Mouse (Mus musculus) layer of hippocampus, adult 2 months (tissue): ENCODE measurements around the gene Trim25. TPM values are rescaled to one million over a fixed set of nuclear protein-coding genes. Genes with fewer than 3 reads are reported as not detected.
A peak's percentile ranks its signal among the peaks of the same experiment; 100 is the strongest.
"Not testable (repeated sequence)": the region's sequence is repeated elsewhere in the genome, so short reads cannot be mapped to it uniquely, and the experiment has no call there.

Experiments used
- DNase-seq, 2 experiments: peaks; one replicate each; pipeline ENCODE4 v3.0.0; 2022; ENCODE audit warnings: low spot score in 2 of 2
- H3K27ac ChIP-seq: fragments of 200-600 bp; 2 replicates; pipeline ENCODE4 v1.8.1; 2022
- H3K4me3 ChIP-seq: fragments of 200-600 bp; 2 replicates; pipeline ENCODE4 v1.8.1; 2022; ENCODE audit warnings: mild to moderate bottlenecking
- CTCF ChIP-seq: fragments of 200-600 bp; conservative IDR thresholded peaks from 2 replicates; pipeline ENCODE4 v1.8.1; 2022; ENCODE audit warnings: antibody characterized with exemption, mild to moderate bottlenecking, moderate library complexity
- total RNA-seq, 2 experiments: library from RNA; stranded (reverse); gene quantifications; 2 replicates each; pipeline ENCODE4 v1.2.3; 2021

The Trim25 gene
- total RNA-seq, 2 experiments from 2014 or later, result 4.8 to 4.9 TPM

GRCm38 (mm10) chr11:89035552-89035951 lies 36.4 kb downstream of the Trim25 start:
- no peak overlapping the region for H3K4me3 ChIP-seq
- no peak for DNase-seq
- TF ChIP-seq CTCF, result no peak
- no peak overlapping the region for H3K27ac ChIP-seq

- TF ChIP-seq CTCF, result no peak
- Histone ChIP-seq H3K27ac (no peak overlapping the region), H3K4me3 (no peak overlapping the region)
- no peak for DNase-seq
These were observed 39.3 kb downstream of the Trim25 start for GRCm38 (mm10) chr11:89038496-89038895.

GRCm38 (mm10) chr11:89039325-89039724 lies 40.1 kb downstream of the Trim25 start:
- peak in 1 of 2 experiments; percentile 49 for DNase-seq
- Histone ChIP-seq H3K27ac (no peak overlapping the region), H3K4me3 (no peak overlapping the region)
- peak; percentile 95 for TF ChIP-seq CTCF

GRCm38 (mm10) chr11:89041073-89041472 lies 41.9 kb downstream of the Trim25 start:
- DNase-seq, H3K27ac ChIP-seq, H3K4me3 ChIP-seq: not testable (repeated sequence)

GRCm38 (mm10) chr11:89043046-89043445 lies 43.9 kb downstream of the Trim25 start:
- Histone ChIP-seq H3K27ac (no peak overlapping the region), H3K4me3 (no peak overlapping the region)
- no peak for TF ChIP-seq CTCF
- DNase-seq, result no peak

- DNase-seq, H3K27ac ChIP-seq, H3K4me3 ChIP-seq: not testable (repeated sequence)
These were observed 46.3 kb downstream of the Trim25 start for GRCm38 (mm10) chr11:89045501-89045900.

- no peak for DNase-seq
- TF ChIP-seq CTCF, result no peak
- Histone ChIP-seq H3K4me3 (no peak overlapping the region), H3K27ac (no peak overlapping the region)
These were observed 46.8 kb downstream of the Trim25 start for GRCm38 (mm10) chr11:89046021-89046420.

GRCm38 (mm10) chr11:89051767-89052166 lies 52.6 kb downstream of the Trim25 start:
- Histone ChIP-seq H3K27ac (no peak overlapping the region), H3K4me3 (no peak overlapping the region)
- no peak for TF ChIP-seq CTCF
- no peak for DNase-seq

GRCm38 (mm10) chr11:89055931-89056690 lies 56.9 kb downstream of the Trim25 start:
- H3K4me3 ChIP-seq, result peak overlapping the region; percentile 23; the same call in 1 of the 2 replicates
- peak overlapping the region; percentile 41; the same call in 1 of the 2 replicates for H3K27ac ChIP-seq
- TF ChIP-seq CTCF, result no peak
- DNase-seq, result peak in 1 of 2 experiments; percentile 13

GRCm38 (mm10) chr11:89058515-89059270 lies 59.5 kb downstream of the Trim25 start:
- Histone ChIP-seq H3K4me3 (peak overlapping the region; percentile 87), H3K27ac (no peak overlapping the region)
- DNase-seq, result no peak
- TF ChIP-seq CTCF, result peak; percentile 71

GRCm38 (mm10) chr11:89059919-89060422 lies 60.8 kb downstream of the Trim25 start:
- H3K27ac ChIP-seq, result peak overlapping the region; percentile 90
- peak overlapping the region; percentile 87 for H3K4me3 ChIP-seq
- DNase-seq, result no peak
- TF ChIP-seq CTCF, result 0 out of 2 replicates have a peak, but pooled peaks have one; percentile 2

GRCm38 (mm10) chr11:89060423-89061089 lies 61.4 kb downstream of the Trim25 start:
- Histone ChIP-seq H3K4me3 (peak overlapping the region; percentile 87), H3K27ac (peak overlapping the region; percentile 90)
- DNase-seq, result peak; percentile 93
- no peak for TF ChIP-seq CTCF

- H3K4me3 ChIP-seq, result no peak overlapping the region
- H3K27ac ChIP-seq, result no peak overlapping the region
- no peak for DNase-seq
- TF ChIP-seq CTCF, result no peak
These were observed 62.2 kb downstream of the Trim25 start for GRCm38 (mm10) chr11:89061362-89061761.
